Mouse (Mus musculus) limb, embryonic 14.5 days (tissue): ENCODE results near the gene Zfp385b. TPM values are rescaled to one million over a fixed set of nuclear protein-coding genes. Genes with fewer than 3 reads are reported as not detected.

Experiments
- ATAC-seq: fragments of 200-750 bp; cut with Nextera tagmentation; 2 replicates; pipeline ENCODE4 v1.8.0; 2017; ENCODE audit warnings: low read depth, moderate number of reproducible peaks, moderate TSS enrichment; ENCODE audit not compliant: low FRiP score
- DNase-seq: peaks from one replicate; pipeline ENCODE4 v3.0.0-alpha.2; 2015; ENCODE audit warnings: low spot score
- H3K27ac ChIP-seq: fragments of 300-500 bp; sonication (generic); replicated peaks from 2 replicates; pipeline ENCODE4 v1.5.1; 2014; ENCODE audit warnings: low read depth, mild to moderate bottlenecking, low read length, moderate library complexity, mixed read lengths
- H3K27me3 ChIP-seq: fragments of 300-500 bp; sonication (generic); 2 replicates; pipeline ENCODE4 v1.6.1; 2014; ENCODE audit warnings: low read length, mixed read lengths; ENCODE audit not compliant: control insufficient read depth, insufficient read depth
- H3K36me3 ChIP-seq: fragments of 300-500 bp; sonication (generic); 2 replicates; pipeline ENCODE4 v1.6.1; 2014; ENCODE audit warnings: mild to moderate bottlenecking, low read length, moderate library complexity, mixed read lengths; ENCODE audit not compliant: control insufficient read depth, insufficient read depth
- H3K4me1 ChIP-seq: fragments of 300-500 bp; sonication (generic); 2 replicates; pipeline ENCODE4 v1.6.1; 2014; ENCODE audit warnings: antibody characterized with exemption, low read length, mixed read lengths; ENCODE audit not compliant: control insufficient read depth, insufficient read depth
- H3K4me2 ChIP-seq: fragments of 300-500 bp; sonication (generic); replicated peaks from 2 replicates; pipeline ENCODE4 v1.6.1; 2014; ENCODE audit warnings: low read depth, mild to moderate bottlenecking, low read length, moderate library complexity; ENCODE audit not compliant: severe bottlenecking
- H3K4me3 ChIP-seq: fragments of 300-500 bp; sonication (generic); replicated peaks from 2 replicates; pipeline ENCODE4 v1.5.1; 2014; ENCODE audit warnings: low read length
- H3K9ac ChIP-seq: fragments of 300-500 bp; sonication (generic); 2 replicates; pipeline ENCODE4 v1.6.1; 2014; ENCODE audit warnings: mild to moderate bottlenecking, low read depth, low read length, moderate library complexity; ENCODE audit not compliant: severe bottlenecking
- H3K9me3 ChIP-seq: fragments of 300-500 bp; sonication (generic); 2 replicates; pipeline ENCODE4 v1.6.1; 2016; ENCODE audit warnings: low read length; ENCODE audit not compliant: control insufficient read depth
- POLR2A ChIP-seq: fragments of 200-500 bp; IDR thresholded peaks from 2 replicates; pipeline ENCODE4 v1.8.0; 2012; ENCODE audit warnings: inconsistent platforms, mild to moderate bottlenecking, moderate library complexity, borderline replicate concordance; ENCODE audit not compliant: insufficient read depth, insufficient read length; ENCODE audit errors: extremely low read depth
- WGBS: fragments of 180-500 bp; shearing (Covaris S2); extraction: QIAGEN DNeasy Blood & Tissue Kit; methylation state at CpG from one replicate; pipeline ENCODE4 v1.1.7; 2014; 5-methylcytosine and 5-hydroxymethylcytosine counted together
- polyA plus RNA-seq, 2 experiments: library from polyadenylated mRNA; depleted of rRNA in 1 of 2; stranded (reverse) in 1 of 2; unstranded in 1 of 2; fragments of >200 nt; fragmentation: Nextera tagmentation in 1 of 2; extraction: Ambion mirVana in 1 of 2; gene quantifications; 2 replicates each; pipeline versions ENCODE4 v1.2.1 to v1.2.3; 2012 to 2014

Gene Zfp385b
- polyA plus RNA-seq, 2 experiments = 12.0 to 13.8 TPM

- DNase-seq = peak; percentile 17
- WGBS = 67% methylated on average over 8 of the region's 8 CpGs
- no peak for TF ChIP-seq POLR2A
- Histone ChIP-seq H3K27ac (no peak overlapping the region), H3K4me1 (0 out of 2 replicates have a peak, but pooled peaks cover 4% of the 10 kb centered on the region), H3K4me2 (no peak overlapping the region), H3K27me3 (no peaks in the 10 kb centered on the region), H3K9ac (no peak overlapping the region), H3K4me3 (no peak overlapping the region), H3K9me3 (no peaks in the 10 kb centered on the region), H3K36me3 (no peaks in the 10 kb centered on the region)
- ATAC-seq = no peak
Observed at GRCm38 (mm10) chr2:77795859-77796552, 23.4 kb downstream of the Zfp385b start.

GRCm38 (mm10) chr2:77790846-77791245 is 28.6 kb downstream of the Zfp385b start:
- Histone ChIP-seq H3K9ac (no peak overlapping the region), H3K4me2 (no peak overlapping the region), H3K27me3 (no peaks in the 10 kb centered on the region), H3K4me1 (0 out of 2 replicates have a peak, but pooled peaks cover 8% of the 10 kb centered on the region), H3K9me3 (no peaks in the 10 kb centered on the region), H3K27ac (no peak overlapping the region), H3K4me3 (no peak overlapping the region), H3K36me3 (no peaks in the 10 kb centered on the region)
- WGBS = 65% methylated on average over 4 of the region's 4 CpGs
- TF ChIP-seq POLR2A = no peak
- no peak for DNase-seq
- no peak for ATAC-seq

GRCm38 (mm10) chr2:77790295-77790694 is 29.1 kb downstream of the Zfp385b start:
- WGBS = 47% methylated on average over 9 of the region's 9 CpGs
- Histone ChIP-seq H3K9me3 (no peaks in the 10 kb centered on the region), H3K27me3 (no peaks in the 10 kb centered on the region), H3K9ac (no peak overlapping the region), H3K36me3 (no peaks in the 10 kb centered on the region), H3K27ac (no peak overlapping the region), H3K4me2 (no peak overlapping the region), H3K4me1 (0 out of 2 replicates have a peak, but pooled peaks cover 8% of the 10 kb centered on the region), H3K4me3 (no peak overlapping the region)
- ATAC-seq (no peak), DNase-seq (no peak)
- no peak for TF ChIP-seq POLR2A

GRCm38 (mm10) chr2:77781390-77781789 is 38.0 kb downstream of the Zfp385b start:
- Histone ChIP-seq H3K9me3 (no peaks in the 10 kb centered on the region), H3K4me1 (no peaks in the 10 kb centered on the region), H3K9ac (no peak overlapping the region), H3K27me3 (no peaks in the 10 kb centered on the region), H3K4me3 (no peak overlapping the region), H3K4me2 (no peak overlapping the region), H3K36me3 (no peaks in the 10 kb centered on the region), H3K27ac (0 out of 2 replicates have a peak overlapping the region, but pooled peaks have one; percentile 39)
- DNase-seq (peak; percentile 49), ATAC-seq (peak; percentile 26; the same call in 1 of the 2 replicates)
- TF ChIP-seq POLR2A = no peak
- WGBS = 73% methylated on average over 7 of the region's 7 CpGs

- Histone ChIP-seq H3K4me2 (no peak overlapping the region), H3K9me3 (no peaks in the 10 kb centered on the region), H3K4me3 (no peak overlapping the region), H3K9ac (no peak overlapping the region), H3K4me1 (no peaks in the 10 kb centered on the region), H3K27me3 (no peaks in the 10 kb centered on the region), H3K27ac (no peak overlapping the region), H3K36me3 (no peaks in the 10 kb centered on the region)
- ATAC-seq (no peak), DNase-seq (no peak)
- WGBS = 42% methylated on average over 6 of the region's 6 CpGs
- TF ChIP-seq POLR2A = no peak
Observed at GRCm38 (mm10) chr2:77777781-77778180, 41.7 kb downstream of the Zfp385b start.
